ENCODE assay signal across 13 mouse cellular contexts in genomic region chr10:28128011-28128410, GRCm38 (mm10). TPM values are rescaled to one million over a fixed set of nuclear protein-coding genes. Genes with fewer than 3 reads are reported as not detected.
A peak's percentile ranks its signal among the peaks of the same experiment; 100 is the strongest.
DNase-seq lines count a peak whose midpoint lies in the region; ATAC-seq lines count a peak whose summit lies in the region.
"Had no signal": no experiment of that assay in that cellular context is flagged by ENCODE, and none has a peak within 500 bp of the region (broad histone marks: within the 10 kb centered on the region; RNA-seq: fewer than 3 reads in every experiment).

No protein-coding gene starts in this region.

- no peaks in the 10 kb centered on the region for H3K9me3 ChIP-seq in heart, embryonic 12.5 days (replicated peaks)
- H3K9me3 ChIP-seq in embryonic facial prominence, embryonic 10.5 days: no peaks in the 10 kb centered on the region
- H3K9me3 ChIP-seq: hindbrain, embryonic 13.5 days had no signal

- intact Hi-C loops in left cerebral cortex, postnatal 14 days (cut with DNase I): no loop called here

- no peak overlapping the region for H3K4me2 ChIP-seq in heart, embryonic 12.5 days
- H3K4me2 ChIP-seq: hindbrain, embryonic 13.5 days had no signal

- peaks cover 21% of the 10 kb centered on the region for H3K4me1 ChIP-seq in heart, embryonic 12.5 days (replicated peaks)
- peaks cover 7% of the 10 kb centered on the region; the same call in 1 of the 2 replicates for H3K4me1 ChIP-seq in embryonic facial prominence, embryonic 10.5 days
- H3K4me1 ChIP-seq: hindbrain, embryonic 13.5 days had no signal

- DNase-seq in heart, postnatal 4 days: no peak
- DNase-seq in brain, adult 2 months (ENCODE audit: low read depth, low spot score): peak; percentile 82
- peak; percentile 19 to 20 for DNase-seq in frontal cortex, postnatal 10 days (ENCODE audit: low spot score in 2 of 2)
- DNase-seq in left cerebral cortex, postnatal 14 days (ENCODE audit: low spot score in 2 of 2): peak; percentile 54 to 55
- no peak for DNase-seq in embryonic facial prominence, embryonic 10.5 days (ENCODE audit: low spot score)
- DNase-seq: gastrocnemius, postnatal 36 days; kidney, adult 9 months had no signal

- H3K36me3 ChIP-seq in heart, embryonic 12.5 days: no peaks in the 10 kb centered on the region
- no peaks in the 10 kb centered on the region for H3K36me3 ChIP-seq in embryonic facial prominence, embryonic 10.5 days (replicated peaks)
- H3K36me3 ChIP-seq: hindbrain, embryonic 13.5 days had no signal

- ATAC-seq in heart, embryonic 12.5 days (ENCODE audit: insufficient number of reproducible peaks, low FRiP score): no peak
- ATAC-seq in inflammation-experienced regulatory T-cells, adult 6 months: no peak
- ATAC-seq in megakaryocyte progenitor cell, adult 5-6 weeks (replicated peaks; ENCODE audit: poor library complexity): no peak
- ATAC-seq: activated CD4-positive, CD25-positive, alpha-beta regulatory T cell, adult 4 months had no signal

- WGBS in heart, embryonic 12.5 days: 79% methylated on average over 5 of the region's 5 CpGs
- 76% methylated on average over 5 of the region's 5 CpGs for WGBS in embryonic facial prominence, embryonic 10.5 days

- H3K27ac ChIP-seq in heart, embryonic 12.5 days (ENCODE audit: poor library complexity, severe bottlenecking): peak overlapping the region; percentile 51; the same call in 1 of the 2 replicates
- H3K27ac ChIP-seq in embryonic facial prominence, embryonic 10.5 days (replicated peaks): no peak overlapping the region
- H3K27ac ChIP-seq: hindbrain, embryonic 13.5 days; liver, embryonic 14.5 days had no signal

- H3K27me3 ChIP-seq in heart, embryonic 12.5 days (replicated peaks): no peaks in the 10 kb centered on the region
- no peaks in the 10 kb centered on the region for H3K27me3 ChIP-seq in embryonic facial prominence, embryonic 10.5 days (replicated peaks; ENCODE audit: low read depth, poor library complexity, severe bottlenecking)
- H3K27me3 ChIP-seq: hindbrain, embryonic 13.5 days had no signal

- H3K9ac ChIP-seq in heart, embryonic 12.5 days: no peak overlapping the region
- H3K9ac ChIP-seq: hindbrain, embryonic 13.5 days; liver, embryonic 14.5 days had no signal

- H3K4me3 ChIP-seq in heart, embryonic 12.5 days: no peak overlapping the region
- H3K4me3 ChIP-seq in embryonic facial prominence, embryonic 10.5 days: no peak overlapping the region
- H3K4me3 ChIP-seq: hindbrain, embryonic 13.5 days had no signal

RNA-seq across cellular contexts. Expression of gene Ptprk, which starts 53.4 kb away (rescaled TPM):
- 43.7 and 46.0 TPM in 2 replicates for polyA plus RNA-seq in heart, embryonic 12.5 days (2016; fragmentation: Nextera tagmentation; extraction: Ambion mirVana)
- 10 to 100 TPM; 63.1 to 64.8 TPM for total RNA-seq in heart, postnatal 4 days (2021)
- 100 to 1,000 TPM in 1 of 2 experiments, 10 to 100 TPM in 1; 95.9 to 115 TPM for total RNA-seq in left cerebral cortex, postnatal 14 days (2021)
- 47.4 and 48.2 TPM in 2 replicates for polyA plus RNA-seq in embryonic facial prominence, embryonic 10.5 days (2016; fragmentation: Nextera tagmentation; extraction: Ambion mirVana)
- 1 to 10 TPM in 1 of 3 experiments, under 1 TPM in 1, not detected in 1; 0.17 to 5.3 TPM for polyA plus RNA-seq in inflammation-experienced regulatory T-cells, adult 6 months (2017; shearing (Covaris generic))
- 0.35 and 0.44 TPM in 2 replicates for total RNA-seq in megakaryocyte progenitor cell, adult 5-6 weeks (2015)
- 0.33 and 0.95 TPM in 2 replicates for total RNA-seq in megakaryocyte progenitor cell, adult 5-6 weeks (2017)

Comparison
In these comparisons a context has a peak if more than half of its experiments do, and no peak if none do; other contexts are left out.
1. DNase-seq: peak in brain, adult 2 months (single experiment), frontal cortex, postnatal 10 days (2 of 2) and left cerebral cortex, postnatal 14 days (2 of 2); none in heart, postnatal 4 days (single experiment) and embryonic facial prominence, embryonic 10.5 days (single experiment).
2. RNA of gene Ptprk, which starts 53.4 kb away (total RNA-seq): 95.9 to 115 TPM in left cerebral cortex, postnatal 14 days and 63.1 to 64.8 TPM in heart, postnatal 4 days; 0.33 to 0.95 TPM in megakaryocyte progenitor cell, adult 5-6 weeks; every median in the first group is over 10 times any median in the second.